Mouse (Mus musculus) mouse embryonic stem cell (cell line): ENCODE measurements at regions not wholly inside any gene's neighbourhood (a gene's known extent, or its start where the extent isn't known, plus 50 kb on each side); places are given as distances from the start of the nearest gene placed in this dataset.

ENCODE experiments used
- in situ Hi-C, 2 experiments: fragments of 300-500 bp; cut with MboI; formaldehyde crosslinking; loops; 1 replicate in 1 of 2; 3 replicates in 1 of 2; pipeline ENCODE4 v1.14.3; 2019 to 2020; ENCODE audit warnings: low sequenced_read_pairs in 2 of 2, low pct_unique_long_range_greater_than_20kb in 1 of 2, mixed read lengths in 1 of 2; ENCODE audit not compliant: unreplicated experiment in 1 of 2

DNA sequence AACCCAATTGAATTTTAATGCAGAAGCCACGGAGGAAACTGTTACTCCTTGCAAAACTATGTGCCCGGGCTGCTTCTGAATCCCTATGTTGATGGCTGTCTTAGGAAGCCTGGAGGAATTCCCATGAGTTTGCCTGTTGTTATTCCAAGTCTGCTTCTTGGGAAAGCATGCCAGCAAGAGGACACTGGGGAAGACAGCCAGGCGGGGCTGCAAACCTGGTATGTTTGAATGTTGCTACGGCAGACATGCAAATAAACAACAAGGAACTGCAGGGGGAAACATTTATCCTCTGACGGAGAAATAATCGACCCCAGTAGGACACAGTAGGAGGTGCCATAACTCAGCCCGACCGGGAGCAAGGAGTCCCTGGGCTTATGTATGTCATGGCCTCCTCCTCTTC lies 168.0 kb downstream of the Gm11077 start:
- in situ Hi-C loops, result no loop called here

DNA sequence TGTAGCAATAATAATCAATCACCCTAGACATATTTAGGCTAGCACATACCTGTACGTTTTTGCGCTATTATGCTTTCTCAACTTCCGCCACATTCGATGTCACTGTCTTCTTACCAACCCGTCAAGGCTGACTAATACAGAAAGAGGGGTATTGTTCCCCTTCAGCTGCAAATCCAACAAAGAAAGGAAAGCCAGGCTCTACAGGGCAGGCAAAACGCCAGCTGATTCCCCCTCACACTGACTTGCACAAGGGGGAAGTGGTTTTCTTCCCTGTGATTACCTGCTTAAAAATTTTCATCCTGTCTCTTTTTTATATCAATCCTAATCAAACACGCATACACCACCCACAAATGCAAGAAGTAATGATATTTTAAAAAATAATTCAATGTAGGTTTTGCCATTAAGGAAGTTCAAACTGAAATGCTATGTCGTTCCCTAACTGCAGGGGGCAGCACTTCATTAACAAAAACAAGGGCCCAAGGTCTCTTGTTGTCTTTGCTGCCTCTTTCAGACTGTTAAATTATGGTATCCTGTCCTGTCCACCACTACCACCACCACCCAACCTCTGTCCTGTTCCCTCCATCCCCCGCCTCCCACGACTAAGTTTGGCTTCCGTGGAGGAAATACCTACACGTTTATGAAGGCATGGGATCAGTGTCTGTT lies 195.4 kb downstream of the Gm11077 start:
- in situ Hi-C loops, result loop anchor here (25.0 kb wide), 2 partner anchors 388 to 513 kb away; no protein-coding TSS in a partner anchor

DNA sequence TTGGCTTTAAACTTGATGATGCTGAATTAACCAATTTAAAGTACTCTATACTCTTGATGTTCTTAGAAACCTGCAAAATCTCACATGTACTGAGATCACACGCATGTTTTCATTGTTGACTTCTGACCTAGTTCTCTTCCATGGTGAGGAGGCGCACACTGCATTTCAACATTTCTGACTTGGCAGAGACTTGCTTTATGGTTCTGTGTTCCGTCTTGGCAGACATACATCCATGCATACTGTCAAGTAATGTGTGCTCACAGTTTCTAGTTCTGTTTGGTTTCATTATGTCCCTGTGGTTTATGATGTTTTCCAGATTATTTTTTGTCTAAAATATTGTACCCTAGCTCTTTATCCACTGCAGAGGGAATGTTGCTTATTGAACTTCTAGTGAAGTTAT lies 198.5 kb downstream of the Gm11077 start:
- in situ Hi-C loops, result no loop called here

DNA sequence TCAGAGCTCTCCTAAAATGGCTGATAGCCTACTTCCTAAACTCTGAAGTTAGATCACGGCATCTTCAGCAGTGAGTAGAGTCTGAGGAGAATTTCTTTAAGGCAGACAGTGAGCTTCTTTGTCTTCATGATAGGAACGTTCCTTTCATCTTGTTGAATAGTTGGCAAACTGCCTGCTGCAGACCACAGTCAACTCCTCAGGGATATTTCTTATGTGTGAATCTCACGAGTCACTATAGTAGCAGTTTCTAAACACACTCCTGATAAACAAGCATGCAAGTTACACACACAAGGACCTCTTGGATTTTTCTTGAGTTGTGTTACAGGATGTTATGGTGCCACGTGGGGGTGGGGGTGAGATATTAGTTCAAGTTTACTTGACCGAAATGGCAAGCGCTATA lies 205.2 kb downstream of the Gm11077 start:
- in situ Hi-C loops, result no loop called here

DNA sequence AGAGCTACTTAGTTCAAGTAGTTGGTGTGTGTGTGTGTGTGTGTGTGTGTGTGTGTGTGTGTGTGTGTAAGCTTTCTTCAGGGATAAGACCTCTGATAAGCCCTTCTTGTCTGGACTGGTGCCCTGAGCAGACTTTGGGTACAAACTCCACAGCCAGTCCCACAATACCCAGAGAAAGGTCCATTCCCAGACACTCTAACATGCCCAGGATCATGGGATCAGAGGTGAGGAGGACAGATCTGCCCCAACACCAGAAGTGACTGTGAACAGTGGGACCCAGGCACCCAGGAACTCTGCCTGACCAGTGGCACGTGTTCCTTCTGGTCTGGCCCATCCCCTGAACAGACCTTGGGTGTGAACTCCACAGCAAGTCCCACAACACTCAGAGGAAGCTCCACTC lies 208.9 kb downstream of the Gm11077 start:
- in situ Hi-C loops, result no loop called here

DNA sequence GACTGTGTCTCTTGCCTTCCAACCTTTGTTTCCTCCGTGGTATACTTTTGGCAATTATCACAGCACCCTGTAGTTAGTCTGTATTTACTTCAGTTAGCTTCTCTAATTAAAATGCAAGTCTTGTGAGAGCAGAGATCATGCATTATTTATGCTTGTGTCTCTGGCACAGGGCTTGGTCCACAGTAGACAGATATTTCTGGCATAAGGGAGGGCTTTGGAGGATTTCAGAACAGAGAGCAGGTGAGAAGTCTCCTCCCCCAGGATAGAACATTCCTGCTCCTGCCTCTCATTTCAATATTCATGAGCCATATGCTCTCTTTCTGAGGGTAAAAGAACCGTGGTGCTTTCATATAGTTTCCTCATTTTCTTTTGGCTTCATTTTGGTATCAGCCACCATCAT lies 217.6 kb downstream of the Gm11077 start:
- in situ Hi-C loops, result no loop called here

DNA sequence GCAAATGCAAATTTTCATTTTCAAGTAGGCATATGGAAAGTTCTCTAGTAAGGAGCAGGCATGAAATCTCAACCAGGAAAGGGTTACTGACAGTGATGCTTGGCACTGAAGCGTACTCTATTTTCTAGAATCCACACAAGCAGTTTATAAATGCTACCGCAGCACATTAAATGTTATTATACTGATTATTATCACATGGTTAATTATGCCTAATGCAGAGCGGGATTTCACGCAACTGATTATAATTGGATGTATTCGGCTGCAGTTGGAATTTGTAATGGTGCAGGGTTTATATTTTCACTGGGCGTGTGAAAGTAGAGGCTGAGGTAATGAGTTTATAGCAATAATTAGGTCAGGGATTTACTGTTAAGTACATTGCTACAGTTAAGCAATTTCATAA lies 221.4 kb downstream of the Gm11077 start:
- in situ Hi-C loops, result no loop called here

DNA sequence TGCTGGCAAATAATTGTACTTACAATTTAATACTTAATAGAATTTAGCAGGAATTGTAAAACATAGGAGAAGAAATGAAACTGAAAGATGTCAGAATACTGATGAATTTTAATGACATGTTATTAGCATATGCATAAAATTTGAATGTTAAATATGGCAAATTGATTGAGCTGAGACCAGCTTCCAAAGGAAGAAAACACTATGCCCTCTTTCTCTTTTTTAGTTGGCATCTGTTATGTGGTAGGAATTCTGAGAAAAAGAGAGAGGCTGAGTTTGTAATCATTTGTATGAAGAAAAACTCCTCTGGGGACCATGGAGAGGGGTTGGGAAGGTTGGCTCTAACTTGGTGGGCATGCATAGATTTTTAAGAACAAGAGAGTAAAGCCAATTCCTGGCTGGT lies 224.2 kb downstream of the Gm11077 start:
- in situ Hi-C loops, result no loop called here

DNA sequence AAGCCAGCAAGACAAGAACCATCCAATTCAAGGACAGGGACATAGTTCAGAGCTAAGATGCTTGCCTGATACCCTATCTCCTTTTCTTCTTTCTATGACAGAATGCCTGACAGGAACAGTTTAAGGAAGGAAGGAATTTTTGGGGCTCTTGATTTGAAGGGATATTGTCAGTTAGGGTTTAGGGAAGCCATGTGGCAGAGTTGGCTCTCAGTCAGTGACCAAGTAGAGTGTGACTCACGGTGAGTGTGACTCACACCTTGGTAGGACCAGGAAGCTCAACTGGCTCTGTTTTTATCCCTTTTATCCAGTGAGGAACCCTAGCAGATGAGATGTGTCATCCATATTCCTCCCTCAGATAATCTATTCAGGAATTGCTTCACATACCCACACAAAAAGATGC lies 224.6 kb downstream of the Gm11077 start:
- in situ Hi-C loops, result no loop called here

DNA sequence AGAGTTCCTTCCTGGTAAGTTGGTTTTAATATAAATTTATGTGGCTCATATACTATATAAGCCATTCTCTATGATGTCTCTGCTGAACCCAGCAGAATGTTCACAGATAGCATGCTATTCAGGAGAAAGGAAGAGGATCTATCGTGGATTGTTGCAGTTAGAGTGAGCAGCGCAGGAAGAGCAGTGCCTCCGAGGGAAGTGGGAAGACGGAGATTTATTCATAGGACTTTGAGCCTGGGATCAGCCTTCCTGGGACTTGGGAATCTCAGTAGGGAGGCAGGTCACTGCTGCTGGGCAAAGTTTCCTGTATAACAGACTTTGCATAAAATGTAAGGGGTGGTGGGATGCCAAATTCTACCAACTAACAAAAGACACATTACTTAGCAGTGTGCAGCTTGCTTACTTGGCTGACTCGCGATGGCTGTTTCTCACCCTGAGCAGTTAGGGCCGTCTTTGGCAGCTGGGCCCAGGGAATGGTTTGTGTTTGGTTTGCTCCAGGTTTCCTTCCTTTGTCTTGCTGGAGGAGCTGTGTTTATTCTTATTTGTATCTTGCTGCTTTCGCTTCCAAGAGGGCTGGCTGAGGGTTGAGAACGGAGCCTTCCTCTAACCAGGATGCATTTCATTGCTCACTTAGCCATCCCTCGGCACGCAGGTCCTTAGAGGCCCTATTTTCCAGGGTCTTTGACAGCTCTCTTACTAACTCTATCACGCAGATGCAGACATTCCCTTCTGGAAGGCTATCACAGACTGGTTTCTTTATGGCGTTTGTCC lies 226.9 kb downstream of the Gm11077 start:
- in situ Hi-C loops, result no loop called here

DNA sequence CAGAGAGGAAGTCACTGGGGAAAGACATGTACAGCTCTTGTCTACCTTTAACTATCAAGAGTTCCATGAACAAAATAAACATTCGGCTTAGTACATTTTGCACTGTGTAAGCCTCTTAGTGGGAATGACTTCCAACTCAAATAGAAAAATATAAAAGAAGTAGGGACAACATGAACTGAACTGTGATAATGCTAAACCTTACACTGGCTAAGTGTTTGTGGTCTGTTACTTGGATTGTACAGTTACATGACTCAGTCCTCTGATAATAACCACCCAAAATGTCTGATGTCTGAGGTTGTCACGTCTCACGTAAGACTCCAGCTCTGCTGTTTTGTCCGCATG lies 227.4 kb downstream of the Gm11077 start:
- in situ Hi-C loops, result no loop called here

DNA sequence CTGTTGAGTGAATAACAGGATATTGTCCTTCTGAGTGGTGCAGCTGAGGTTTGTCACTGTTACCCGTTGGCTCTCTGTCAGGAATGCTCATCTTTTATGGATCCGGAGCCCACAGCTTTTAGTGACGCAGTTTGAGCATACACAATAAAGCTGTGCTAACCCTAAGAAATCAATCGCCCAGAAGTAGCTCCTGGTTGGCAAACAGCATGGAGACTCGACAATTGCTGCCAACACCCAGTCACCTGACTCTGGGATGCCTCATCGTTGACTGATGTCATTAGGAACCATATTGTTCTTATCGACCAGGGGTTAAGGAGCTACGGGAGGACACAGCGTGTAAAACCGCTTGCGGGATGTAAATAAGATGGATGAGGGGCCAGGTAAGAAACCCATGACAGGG lies 232.9 kb downstream of the Gm11077 start:
- in situ Hi-C loops, result no loop called here

DNA sequence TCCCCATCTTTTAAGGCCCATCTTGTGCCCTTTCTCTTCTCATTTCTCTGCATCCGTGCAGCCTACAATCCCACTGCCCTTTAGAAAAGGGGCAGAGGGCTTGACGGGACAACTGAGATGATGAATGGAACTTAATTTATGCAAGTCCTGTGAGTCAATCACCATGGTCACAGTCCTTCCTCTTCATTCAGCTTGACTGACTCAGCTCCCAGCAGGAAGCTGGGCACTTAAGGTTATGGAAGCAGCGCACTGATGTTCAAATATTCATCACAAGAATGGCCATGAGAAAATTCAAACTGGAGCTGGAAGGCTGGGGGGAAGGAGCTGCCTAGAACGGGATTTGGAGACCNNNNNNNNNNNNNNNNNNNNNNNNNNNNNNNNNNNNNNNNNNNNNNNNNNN lies 233.5 kb downstream of the Gm11077 start:
- in situ Hi-C loops, result no loop called here

DNA sequence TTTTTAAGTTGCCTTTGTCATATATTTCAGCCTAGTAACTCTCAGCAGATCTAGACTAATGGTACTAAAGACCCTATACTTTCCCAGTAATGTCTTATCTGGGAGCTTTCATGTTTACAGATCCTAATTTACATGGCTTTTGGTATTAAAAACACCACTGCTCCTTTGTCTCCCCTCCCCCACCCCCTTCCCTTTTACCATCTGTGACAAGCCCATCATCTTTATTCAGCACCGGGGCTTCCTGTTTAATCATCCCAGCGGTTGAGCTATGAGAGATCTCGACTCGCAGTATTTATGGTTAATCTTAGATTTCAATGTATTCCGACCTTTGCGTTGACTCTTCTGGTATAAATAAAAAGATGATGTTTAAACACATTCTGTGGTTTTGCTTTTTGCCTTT lies 244.6 kb downstream of the Gm11077 start:
- in situ Hi-C loops, result no loop called here

DNA sequence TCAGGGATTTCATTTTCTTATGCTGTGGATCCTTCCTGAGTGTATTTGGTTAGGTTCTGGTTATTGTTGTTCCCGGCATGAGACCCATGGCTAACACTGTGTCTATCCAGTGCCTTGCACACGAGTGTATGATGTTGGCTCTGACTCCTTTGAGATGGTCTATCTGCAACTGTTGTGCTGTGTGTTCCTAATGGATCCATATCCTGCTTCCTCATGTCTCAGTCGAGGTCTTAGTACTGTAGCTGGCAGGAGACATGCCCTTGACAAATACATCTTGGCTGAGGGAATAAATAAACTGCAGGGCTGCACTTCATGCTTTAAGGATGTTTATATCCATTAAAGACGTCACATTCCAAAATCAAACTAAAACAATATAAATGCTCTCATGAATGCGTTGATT lies 247.9 kb downstream of the Gm11077 start:
- in situ Hi-C loops, result no loop called here

DNA sequence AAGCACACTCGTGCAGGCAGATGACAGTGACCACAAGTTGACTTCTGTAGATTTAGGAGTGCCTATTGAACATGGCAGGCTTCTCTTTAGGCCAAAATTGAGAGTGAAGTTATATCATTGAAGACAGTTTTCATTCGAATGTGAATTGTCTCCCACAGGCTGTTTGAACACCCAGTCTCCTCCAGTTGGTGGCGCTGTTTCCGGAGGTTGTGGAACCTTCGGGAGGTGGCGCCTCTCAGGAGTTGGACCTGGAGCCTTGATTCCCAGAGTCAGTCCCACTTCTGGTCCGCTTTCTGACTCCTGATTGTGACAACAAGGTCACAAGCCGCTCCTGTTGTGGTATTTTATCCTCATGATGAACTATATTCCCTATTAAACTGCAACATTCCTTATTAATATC lies 254.5 kb downstream of the Gm11077 start:
- in situ Hi-C loops, result no loop called here

DNA sequence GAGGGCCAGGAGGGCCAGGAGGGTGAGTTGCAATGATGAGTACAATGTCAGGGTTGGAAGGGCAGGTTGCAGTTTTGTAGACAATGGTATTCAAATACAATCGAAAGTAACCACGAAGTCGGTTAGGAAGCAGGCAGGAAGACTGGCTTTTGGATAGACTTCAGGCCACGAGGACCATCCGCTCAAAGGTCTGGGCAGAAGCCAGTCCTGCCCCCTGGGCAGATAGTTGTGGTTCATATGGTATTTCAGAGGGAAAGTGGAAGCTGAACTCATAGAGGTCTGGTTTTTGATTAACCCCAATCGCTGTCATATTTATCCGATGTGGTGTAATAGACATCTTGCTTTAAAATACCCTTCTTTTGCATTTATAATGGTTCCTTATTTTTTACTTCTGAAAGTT lies 255.2 kb downstream of the Gm11077 start:
- in situ Hi-C loops, result no loop called here

DNA sequence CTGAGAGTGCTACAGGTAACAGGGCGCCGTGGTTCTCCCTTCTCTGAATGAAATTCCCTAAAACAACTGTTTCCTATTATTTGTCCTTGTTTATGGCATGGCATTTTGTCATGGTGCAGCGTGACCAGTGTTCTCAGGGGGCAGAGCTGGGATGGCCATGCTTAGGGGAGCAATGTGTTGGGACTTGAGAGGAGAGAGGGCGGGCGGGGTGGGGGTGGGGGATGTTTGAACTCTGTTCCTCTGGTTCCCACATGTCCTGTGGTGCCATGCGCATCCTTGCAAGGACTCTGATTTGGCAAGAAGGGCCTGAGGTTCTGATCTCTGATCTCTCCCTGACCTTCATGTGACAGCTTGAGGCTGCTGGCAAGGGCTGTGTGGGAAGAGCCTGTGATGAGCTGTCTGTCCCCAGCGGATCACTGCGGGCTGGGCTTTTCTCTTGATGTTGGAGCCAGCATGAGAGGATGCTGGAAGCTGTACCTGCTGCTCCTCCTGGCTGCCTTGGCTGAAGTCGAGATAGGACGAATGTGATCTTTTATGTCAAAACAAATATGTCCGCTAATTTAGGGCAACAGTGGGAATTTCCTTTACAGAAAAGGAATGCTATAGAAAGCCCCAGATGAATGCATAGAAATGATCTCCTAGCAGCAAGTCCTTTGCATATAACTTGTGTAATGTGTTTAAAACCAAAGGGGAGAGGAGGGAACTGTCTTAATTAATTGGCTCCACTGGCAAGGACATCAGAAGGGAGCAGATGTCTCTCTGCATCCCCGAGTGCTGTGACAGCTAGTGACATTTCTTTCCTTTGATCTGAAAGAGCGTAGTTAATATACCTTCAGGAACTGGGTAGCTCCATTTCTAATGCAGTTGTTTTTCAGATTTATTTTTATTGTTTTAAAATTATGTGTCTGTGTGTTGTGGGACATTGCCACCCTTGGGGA lies 255.2 kb upstream of the Pde3a start:
- in situ Hi-C loops, result no loop called here

DNA sequence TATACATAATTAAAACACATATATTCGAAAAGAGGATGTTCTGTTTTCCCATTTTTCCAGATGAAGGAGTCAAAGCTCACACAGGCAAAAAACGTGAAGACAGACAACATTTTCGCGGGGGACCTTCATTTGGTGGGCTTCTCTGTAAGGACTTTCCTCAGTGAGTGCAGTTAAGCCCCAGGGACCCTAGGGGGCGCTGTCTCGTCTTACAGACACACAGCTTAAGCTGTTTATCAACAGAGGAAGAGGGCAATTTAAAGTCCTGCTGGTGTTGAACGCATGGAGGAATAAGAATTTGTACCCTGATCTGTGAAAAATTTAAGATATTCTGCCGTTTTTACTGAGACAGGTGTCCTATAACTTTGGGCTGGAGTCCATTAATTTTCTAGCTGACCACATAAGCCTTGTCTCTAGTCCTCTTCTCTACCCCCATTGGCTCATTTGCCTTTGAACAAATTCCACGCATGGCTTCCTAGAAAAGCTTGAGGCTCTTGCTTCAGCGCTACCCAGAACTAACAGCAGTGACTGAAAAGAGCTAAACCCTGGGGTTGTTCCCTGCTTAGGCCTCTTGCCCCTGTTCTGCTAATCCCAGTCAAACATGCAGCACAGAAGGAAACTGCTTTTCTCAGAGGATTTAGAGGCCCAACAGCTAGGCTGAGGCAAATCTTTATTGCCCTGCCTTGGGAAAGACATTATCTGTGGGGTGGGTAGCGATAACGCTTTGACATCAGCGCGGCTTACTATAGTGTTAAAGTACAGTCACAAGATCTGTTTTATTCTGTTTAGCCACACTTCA lies 253.5 kb upstream of the Pde3a start:
- in situ Hi-C loops, result no loop called here
